ENCODE assay signal across 10 mouse cellular contexts in the genomic region with DNA sequence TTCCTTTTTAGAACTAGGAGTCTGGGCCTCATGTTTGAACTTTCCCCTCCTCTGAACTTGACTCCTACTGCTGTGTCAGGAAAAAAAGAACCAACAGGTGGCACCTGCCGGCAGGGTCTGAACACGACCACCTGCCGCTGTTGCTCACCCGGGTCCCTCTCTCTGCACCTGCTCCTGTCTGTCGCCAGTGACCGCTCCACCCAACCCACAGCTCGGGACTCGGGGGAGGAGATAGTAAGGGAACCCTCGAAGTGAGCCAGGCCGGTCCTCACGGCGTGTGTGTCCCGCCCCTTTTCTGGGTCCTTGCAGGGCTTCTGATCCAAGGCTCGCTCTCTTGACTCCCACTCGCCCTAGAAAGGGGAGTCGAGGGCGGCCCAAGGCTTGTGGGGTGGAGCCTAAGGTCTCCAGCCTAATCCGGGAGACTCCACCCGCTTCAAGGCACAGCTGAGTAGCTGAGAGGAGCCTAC. TPM values are rescaled to one million over a fixed set of nuclear protein-coding genes. Genes with fewer than 3 reads are reported as not detected.
DNase-seq lines count a peak whose midpoint lies in the region; ATAC-seq lines count a peak whose summit lies in the region.
"Had no signal": no experiment of that assay in that cellular context is flagged by ENCODE, and none has a peak within 500 bp of the region (broad histone marks: within the 10 kb centered on the region; RNA-seq: fewer than 3 reads in every experiment).

Mamstr (plus strand) TSS at position 417 of the 467 bp plus-strand sequence.

- peak within 1 kb of the TSS; percentile 66 for H3K4me2 ChIP-seq in heart, embryonic 13.5 days
- H3K4me2 ChIP-seq in lung, embryonic 16.5 days (ENCODE audit: low read depth, low read length), result peak within 1 kb of the TSS; percentile 12; the same call in 1 of the 2 replicates
- peak within 1 kb of the TSS; percentile 53; the same call in 1 of the 2 replicates for H3K4me2 ChIP-seq in embryonic facial prominence, embryonic 12.5 days (replicated peaks)

- H3K36me3 ChIP-seq in heart, embryonic 13.5 days, result peaks cover 15% of the 10 kb centered on the region
- H3K36me3 ChIP-seq in lung, embryonic 16.5 days (ENCODE audit: control insufficient read depth, insufficient read depth, low read length), result peaks cover 9% of the 10 kb centered on the region
- H3K36me3 ChIP-seq in embryonic facial prominence, embryonic 12.5 days, result peaks cover 8% of the 10 kb centered on the region; the same call in 1 of the 2 replicates

- peak within 1 kb of the TSS; percentile 47; the same call in 1 of the 2 replicates for H3K9ac ChIP-seq in heart, embryonic 13.5 days
- H3K9ac ChIP-seq in lung, embryonic 16.5 days (ENCODE audit: low read length), result peak within 1 kb of the TSS; percentile 12; the same call in 1 of the 2 replicates
- H3K9ac ChIP-seq in embryonic facial prominence, embryonic 12.5 days, result no peak within 1 kb of the TSS

- peak within 1 kb of the TSS; percentile 22; the same call in 1 of the 2 replicates for H3K27ac ChIP-seq in heart, embryonic 13.5 days (replicated peaks)
- peak within 1 kb of the TSS; percentile 36 for H3K27ac ChIP-seq in lung, embryonic 16.5 days (ENCODE audit: low read length)
- H3K27ac ChIP-seq in embryonic facial prominence, embryonic 12.5 days, result peak within 1 kb of the TSS; percentile 42; the same call in 1 of the 2 replicates

- DNase-seq in heart, postnatal 25 days (ENCODE audit: low spot score), result no peak
- DNase-seq in lung, postnatal 10 days, result no peak
- DNase-seq in lung, postnatal 4 days, result peak; percentile 26 to 47
- DNase-seq in spleen, postnatal 4 days (ENCODE audit: low spot score in 2 of 2), result no peak
- no peak for DNase-seq in left cerebral cortex, adult 18-20 months (ENCODE audit: low spot score in 2 of 2)

- no peak within 1 kb of the TSS for H3K4me3 ChIP-seq in heart, embryonic 13.5 days
- no peak within 1 kb of the TSS for H3K4me3 ChIP-seq in lung, embryonic 16.5 days (ENCODE audit: low read length)
- H3K4me3 ChIP-seq in embryonic facial prominence, embryonic 12.5 days, result no peak within 1 kb of the TSS
- H3K4me3 ChIP-seq: megakaryocyte, embryonic 14.5 days had no signal

- 29% methylated on average over 19 of the region's 19 CpGs for WGBS in heart, embryonic 13.5 days
- 25% methylated on average over 19 of the region's 19 CpGs for WGBS in lung, embryonic 16.5 days
- 20% methylated on average over 19 of the region's 19 CpGs for WGBS in embryonic facial prominence, embryonic 12.5 days

- intact Hi-C loops in heart, postnatal 25 days (cut with DNase I), result loop anchor here (2.0 kb wide), 1 partner anchor 43 kb away; no protein-coding TSS in a partner anchor

- no peaks in the 10 kb centered on the region; the same call in 1 of the 2 replicates for H3K27me3 ChIP-seq in heart, embryonic 13.5 days (replicated peaks)
- H3K27me3 ChIP-seq in lung, embryonic 16.5 days (ENCODE audit: control insufficient read depth, insufficient read depth, low read depth, low read length), result no peaks in the 10 kb centered on the region
- no peaks in the 10 kb centered on the region for H3K27me3 ChIP-seq in embryonic facial prominence, embryonic 12.5 days

- H3K9me3 ChIP-seq in heart, embryonic 13.5 days, result no peaks in the 10 kb centered on the region
- H3K9me3 ChIP-seq in lung, embryonic 16.5 days (ENCODE audit: control insufficient read depth, low read length), result no peaks in the 10 kb centered on the region
- no peaks in the 10 kb centered on the region for H3K9me3 ChIP-seq in embryonic facial prominence, embryonic 12.5 days

- H3K4me1 ChIP-seq in heart, embryonic 13.5 days, result peaks cover 74% of the 10 kb centered on the region
- peaks cover 64% of the 10 kb centered on the region for H3K4me1 ChIP-seq in lung, embryonic 16.5 days (replicated peaks; ENCODE audit: control insufficient read depth, insufficient read depth, low read length)
- H3K4me1 ChIP-seq in embryonic facial prominence, embryonic 12.5 days, result peaks cover 32% of the 10 kb centered on the region

- no peak for ATAC-seq in heart, embryonic 13.5 days (ENCODE audit: extremely low read depth, insufficient number of reproducible peaks, low FRiP score, low TSS enrichment)
- ATAC-seq in lung, embryonic 16.5 days (ENCODE audit: low read depth), result no peak
- no peak for ATAC-seq in embryonic facial prominence, embryonic 12.5 days (ENCODE audit: insufficient number of reproducible peaks, insufficient read depth, low FRiP score, low TSS enrichment)

RNA-seq across cellular contexts. Expression of gene Mamstr, which starts in this region (rescaled TPM):
- polyA plus RNA-seq in heart, embryonic 13.5 days (2015; fragmentation: Nextera tagmentation; extraction: Ambion mirVana), result 3.3 and 5.0 TPM in 2 replicates
- 1 to 10 TPM; 6.0 to 8.4 TPM for total RNA-seq in heart, postnatal 25 days (2021)
- polyA plus RNA-seq in lung, embryonic 16.5 days (2015; fragmentation: Nextera tagmentation; extraction: Ambion mirVana), result 10.6 and 11.5 TPM in 2 replicates
- 4.0 and 5.4 TPM in 2 replicates for polyA plus RNA-seq in embryonic facial prominence, embryonic 12.5 days (2016; fragmentation: Nextera tagmentation; extraction: Ambion mirVana)
- total RNA-seq in left cerebral cortex, adult 18-20 months (2021), result 1 to 10 TPM; 2.0 to 2.6 TPM
- total RNA-seq: MEL had no signal

Comparison
In these comparisons a context has a peak if more than half of its experiments do, and no peak if none do; other contexts are left out.
1. DNase-seq: peak in lung, postnatal 4 days (2 of 2); none in heart, postnatal 25 days (single experiment), lung, postnatal 10 days (single experiment), spleen, postnatal 4 days (0 of 2) and left cerebral cortex, adult 18-20 months (0 of 2).
2. H3K4me2 ChIP-seq: peak in every context shown above with its lines; median percentile 66 in heart, embryonic 13.5 days; 53 in embryonic facial prominence, embryonic 12.5 days; 12 in lung, embryonic 16.5 days.
3. Peak in every context shown above with its lines, with median percentiles within 50 percentile points of each other: H3K27ac ChIP-seq.